Mouse (Mus musculus): ENCODE results near the gene Plekhg4.

Plekhg4 gene

DNA sequence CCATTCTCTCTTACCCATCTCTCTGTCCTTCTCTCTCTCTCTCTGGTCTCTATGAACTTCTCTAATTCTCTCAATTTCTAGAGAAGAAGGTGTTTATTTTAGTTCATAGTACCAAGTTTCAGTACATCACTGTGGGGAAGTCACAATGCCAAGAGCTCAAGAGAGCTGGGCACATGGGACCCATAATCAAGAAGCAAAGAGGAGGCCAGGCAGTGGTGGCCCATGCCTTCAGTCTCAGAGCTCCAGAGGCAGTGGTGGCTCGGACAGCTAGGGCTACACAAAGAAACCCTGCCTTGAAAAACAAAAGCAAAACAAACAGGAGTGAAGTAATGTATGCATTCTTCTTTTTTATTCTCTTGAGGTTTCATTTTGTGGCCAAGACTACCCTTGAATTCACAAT is 31.4 kb downstream of the Plekhg4 start:
- no peak for DNase-seq (ENCODE audit: low spot score)

GRCm38 (mm10) chr8:105406416-105406815 is 33.3 kb downstream of the Plekhg4 start:
- no peak for DNase-seq (ENCODE audit: low spot score)

DNA sequence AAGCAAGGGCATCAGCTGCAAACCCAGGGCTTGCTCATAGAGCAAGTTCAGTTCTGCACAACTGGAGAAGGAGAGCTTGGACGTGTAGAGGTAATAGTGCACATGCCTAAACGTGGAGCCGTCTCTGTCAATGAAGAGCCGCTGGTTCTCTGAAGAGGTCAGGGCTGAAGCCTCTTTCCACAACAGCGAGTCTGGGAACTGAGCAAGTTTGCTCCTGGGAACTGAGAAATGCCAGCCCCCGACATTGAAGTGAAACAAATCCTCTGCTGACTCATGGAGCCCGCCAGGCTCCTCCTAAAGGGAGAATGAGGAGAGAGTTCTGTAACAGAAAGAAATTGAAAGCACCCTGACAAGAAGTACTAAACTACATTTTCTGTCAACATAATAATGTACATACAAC is 35.3 kb downstream of the Plekhg4 start:
- DNase-seq (ENCODE audit: low spot score), result peak; percentile 20

DNA sequence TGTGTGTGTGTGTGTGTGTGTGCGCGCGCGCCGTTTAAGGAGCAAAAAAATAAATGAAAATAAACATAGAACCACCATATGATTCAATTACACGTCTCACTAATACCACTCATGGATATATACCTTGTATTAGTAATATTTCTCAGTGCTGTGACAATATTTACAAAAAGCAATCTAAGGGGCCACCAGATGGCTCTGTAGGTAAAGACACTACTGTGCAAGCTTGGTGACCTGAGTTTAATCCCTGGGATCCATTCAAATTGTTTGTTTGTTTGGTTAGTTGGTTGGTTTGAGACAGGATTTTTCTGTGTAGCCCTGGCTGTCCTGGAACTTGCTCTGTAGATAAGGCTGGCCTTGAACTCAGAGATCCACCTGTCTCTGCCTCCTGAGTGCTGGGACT is 36.9 kb downstream of the Plekhg4 start:
- peak; percentile 29 for DNase-seq (ENCODE audit: low spot score)

DNA sequence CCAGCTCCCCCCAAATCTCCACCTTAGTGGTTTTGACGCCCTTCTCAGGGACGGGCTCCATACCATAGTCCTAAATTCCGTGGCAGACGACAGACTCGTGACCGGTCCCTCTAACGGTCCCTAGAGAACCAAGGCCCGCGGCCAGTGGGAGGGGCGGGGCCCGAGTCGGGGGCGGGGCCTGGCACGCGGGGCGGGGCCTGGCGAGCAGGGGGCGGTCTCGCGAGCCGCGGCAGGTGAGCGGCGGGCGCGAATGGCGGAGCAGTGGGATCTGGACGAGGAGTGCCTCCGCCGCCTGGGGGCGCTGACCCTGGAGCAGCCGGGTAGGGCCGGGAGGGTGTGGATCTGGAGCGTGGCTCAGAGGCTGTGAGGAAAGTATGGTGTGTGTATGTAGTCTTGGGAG is 40.3 kb downstream of the Plekhg4 start, which contains the start of the genes Kctd19 and Lrrc36:
Gene Kctd19, minus strand, starts transcription at position 112 of the 400 bp plus-strand sequence.
Gene Lrrc36, plus strand, starts transcription at position 181 of the 400 bp plus-strand sequence.
- no peak for DNase-seq (ENCODE audit: low spot score)

DNA sequence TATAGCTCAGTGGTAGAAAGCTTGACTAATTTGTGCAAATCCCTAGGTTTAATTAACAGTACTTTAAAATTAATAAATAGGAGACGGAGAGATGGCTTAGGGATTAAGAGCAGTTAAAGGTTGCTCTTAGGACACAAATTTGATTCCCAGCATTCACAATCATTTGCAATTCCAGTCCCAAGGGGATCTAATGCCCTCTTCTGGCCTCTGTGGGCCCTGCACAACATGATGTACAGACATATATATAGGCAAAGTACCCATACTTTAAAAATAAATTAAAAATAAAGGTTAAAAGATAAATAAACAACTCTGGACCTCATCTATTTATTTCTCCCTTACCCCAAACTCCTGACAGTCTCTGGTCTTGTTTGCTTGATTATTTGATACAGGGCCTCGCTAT is 45.9 kb downstream of the Plekhg4 start:
- no peak for DNase-seq (ENCODE audit: low spot score)

DNA sequence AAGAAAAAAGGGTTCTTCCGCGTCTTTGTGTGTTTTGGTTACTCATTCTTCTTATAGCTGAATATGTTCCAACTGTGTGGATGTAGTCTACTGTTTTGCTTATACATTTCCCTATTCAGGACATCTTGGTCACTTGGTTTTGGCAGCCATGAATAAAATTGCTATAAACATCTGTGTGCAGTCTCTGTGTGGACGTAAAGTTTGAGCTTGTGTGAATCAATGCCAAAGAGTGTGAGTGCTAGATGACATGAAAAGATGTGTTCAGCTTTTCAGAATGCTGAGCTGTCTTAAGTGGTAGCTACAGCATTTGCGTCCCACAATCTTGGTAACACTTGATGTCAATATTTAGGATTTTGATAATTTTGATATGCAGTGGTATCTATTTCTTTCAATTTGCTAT is 46.7 kb downstream of the Plekhg4 start:
- no peak for DNase-seq (ENCODE audit: low spot score)

DNA sequence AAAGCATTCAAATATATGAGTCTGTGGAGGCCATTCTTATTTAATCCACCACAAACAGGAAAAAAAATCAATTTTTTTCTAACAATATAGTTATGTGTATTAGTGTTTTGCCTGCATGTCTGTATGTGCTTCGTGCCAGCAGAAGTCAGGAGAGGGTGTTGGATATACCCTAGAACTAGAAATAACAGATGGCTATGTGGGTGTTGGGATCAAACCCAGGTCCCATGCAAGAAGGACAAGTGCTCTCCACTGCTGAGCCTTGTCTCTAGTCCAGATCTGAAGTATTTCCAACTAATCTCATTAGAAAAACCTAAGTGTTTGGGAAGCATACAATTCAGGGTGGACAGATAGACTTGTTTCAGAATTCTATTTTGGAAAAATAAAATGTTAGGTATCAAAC is 48.9 kb downstream of the Plekhg4 start:
- no peak for DNase-seq (ENCODE audit: low spot score)

- no peak for DNase-seq (ENCODE audit: low spot score)
Observed at GRCm38 (mm10) chr8:105426878-105427277, 53.8 kb downstream of the Plekhg4 start.

GRCm38 (mm10) chr8:105431743-105432515 is 58.9 kb downstream of the Plekhg4 start:
- peak; percentile 91 for DNase-seq (ENCODE audit: low spot score)
